Mouse (Mus musculus) mature B cell (primary cell): Measurements from ENCODE around the gene Polr2c.

ENCODE experiments used
- in situ Hi-C: fragments of 300-500 bp; cut with MboI; formaldehyde crosslinking; loops from 2 replicates; pipeline ENCODE4 v1.14.3; 2019

Polr2c gene

DNA sequence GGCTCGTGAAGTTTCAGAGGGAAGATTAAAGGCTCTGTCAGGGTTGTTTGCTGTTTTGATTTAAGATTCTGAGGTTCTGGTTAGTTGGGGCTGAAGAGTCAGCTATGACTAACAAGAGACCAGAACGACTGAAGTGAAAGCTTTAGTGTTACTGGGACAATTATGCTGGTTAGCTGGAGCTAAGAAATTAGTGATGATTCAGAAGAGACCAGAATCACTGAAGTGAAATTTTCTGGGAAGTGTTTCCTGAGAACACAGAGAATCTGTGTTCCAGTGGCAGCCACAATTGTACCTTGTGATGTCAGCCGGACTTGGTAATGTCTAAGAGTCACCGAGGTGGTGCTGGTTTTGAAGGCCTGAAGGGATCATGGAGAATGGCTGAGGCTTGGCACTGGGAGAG is 23.5 kb downstream of the Polr2c start:
- in situ Hi-C loops = no loop called here

DNA sequence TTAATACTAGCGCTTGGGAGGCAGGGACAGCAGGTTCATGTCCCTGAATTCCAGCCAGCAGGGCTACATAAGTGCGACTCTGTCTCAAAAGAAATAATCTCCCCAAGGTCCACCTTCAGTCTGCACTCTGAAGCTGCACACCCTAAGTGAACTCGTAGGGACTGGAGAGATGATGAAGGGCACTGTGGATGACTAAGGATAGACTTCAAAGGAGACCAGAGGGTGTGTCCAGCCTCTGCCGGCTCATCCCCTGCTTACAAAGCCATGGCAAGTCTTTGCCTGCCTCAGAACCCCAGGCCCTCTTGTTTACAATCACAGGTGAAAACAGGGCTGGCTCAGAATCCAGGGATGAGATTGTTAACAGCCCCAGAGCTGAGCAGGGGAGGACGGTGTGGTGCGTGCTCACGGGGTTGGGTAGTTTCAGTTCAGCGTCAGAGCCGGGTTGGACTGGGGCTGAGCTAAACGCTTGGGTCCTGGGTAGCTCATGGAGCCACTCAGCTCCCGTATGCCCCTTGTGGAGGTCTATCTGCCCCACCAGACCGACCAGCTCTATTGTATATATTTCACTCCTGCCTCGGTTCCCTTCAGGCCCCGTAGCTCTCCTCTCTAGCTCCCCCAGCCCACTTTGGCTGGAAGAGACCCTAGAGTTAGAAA is 31.3 kb downstream of the Polr2c start:
- in situ Hi-C loops = no loop called here

- in situ Hi-C loops = no loop called here
These were observed 35.7 kb downstream of the Polr2c start for GRCm38 (mm10) chr8:94892917-94893316.

DNA sequence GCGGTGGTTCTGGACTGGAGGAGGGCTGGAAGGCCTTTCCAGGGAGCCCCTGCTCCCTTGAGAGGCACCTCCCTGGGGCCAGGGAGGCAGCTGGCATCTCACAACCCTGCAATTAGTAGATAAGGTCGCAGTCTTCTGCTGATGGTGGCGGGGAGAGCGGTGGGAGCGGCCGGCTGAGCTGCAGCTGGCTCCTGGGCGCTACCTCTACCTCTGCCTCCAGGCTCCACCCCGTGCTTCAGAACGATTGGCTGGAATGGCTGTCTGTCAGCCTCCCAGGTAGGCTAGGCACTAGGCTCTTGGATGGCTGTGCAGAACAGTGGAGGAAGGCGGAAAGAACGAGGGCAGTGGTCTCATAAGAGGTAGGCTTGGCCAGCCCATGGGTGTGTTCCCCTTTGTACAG is 42.0 kb downstream of the Polr2c start:
- in situ Hi-C loops = no loop called here

GRCm38 (mm10) chr8:94900617-94901016 is 43.4 kb downstream of the Polr2c start:
- in situ Hi-C loops = loop anchor here (10.0 kb wide), 1 partner anchor 196 kb away; no protein-coding TSS in a partner anchor

DNA sequence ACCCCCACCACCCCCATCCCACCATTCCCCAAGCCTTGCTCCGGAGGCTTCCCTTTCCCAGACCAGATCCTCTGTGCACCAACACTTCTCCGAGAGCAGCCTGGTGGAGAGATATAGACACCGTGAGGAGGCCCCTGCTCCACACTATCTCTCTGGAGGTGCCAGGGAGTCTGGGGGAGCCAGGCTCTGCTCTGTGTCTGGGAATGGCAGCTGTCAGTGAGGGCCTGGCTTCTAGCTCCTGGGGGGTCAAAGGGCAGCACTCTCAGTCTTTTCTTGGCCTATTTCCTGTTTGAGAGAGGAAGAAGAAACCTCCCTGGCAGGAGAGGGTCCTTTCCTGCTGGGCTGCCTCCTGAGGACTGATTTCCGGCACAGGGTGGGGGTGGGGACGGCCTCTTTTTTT is 43.8 kb downstream of the Polr2c start:
- in situ Hi-C loops = loop anchor here (10.0 kb wide), 1 partner anchor 196 kb away; no protein-coding TSS in a partner anchor

DNA sequence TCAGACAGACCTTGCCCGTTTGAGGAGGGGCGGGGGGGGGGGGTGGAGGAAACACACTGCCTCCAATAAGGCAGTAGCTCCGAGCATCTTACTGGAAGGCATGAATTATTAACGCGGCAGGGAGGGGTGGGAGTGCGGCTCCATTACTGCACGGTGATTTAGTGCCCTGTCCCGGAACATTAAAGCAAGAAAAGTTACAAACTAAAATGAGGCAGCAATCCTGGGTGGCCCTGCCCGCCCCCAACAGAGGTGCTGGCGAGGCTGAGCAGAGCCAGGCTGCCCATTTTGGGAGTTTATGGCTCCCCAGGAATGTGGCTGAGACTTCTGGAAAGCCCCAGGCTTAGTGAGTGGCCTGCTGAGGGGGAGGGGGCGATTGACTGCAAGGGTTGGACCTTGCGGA is 46.5 kb downstream of the Polr2c start:
- in situ Hi-C loops = loop anchor here (10.0 kb wide), 1 partner anchor 199 kb away; no protein-coding TSS in a partner anchor

- in situ Hi-C loops = loop anchor here (10.0 kb wide), 1 partner anchor 200 kb away; no protein-coding TSS in a partner anchor
These were observed 47.4 kb downstream of the Polr2c start for GRCm38 (mm10) chr8:94904450-94905175.

DNA sequence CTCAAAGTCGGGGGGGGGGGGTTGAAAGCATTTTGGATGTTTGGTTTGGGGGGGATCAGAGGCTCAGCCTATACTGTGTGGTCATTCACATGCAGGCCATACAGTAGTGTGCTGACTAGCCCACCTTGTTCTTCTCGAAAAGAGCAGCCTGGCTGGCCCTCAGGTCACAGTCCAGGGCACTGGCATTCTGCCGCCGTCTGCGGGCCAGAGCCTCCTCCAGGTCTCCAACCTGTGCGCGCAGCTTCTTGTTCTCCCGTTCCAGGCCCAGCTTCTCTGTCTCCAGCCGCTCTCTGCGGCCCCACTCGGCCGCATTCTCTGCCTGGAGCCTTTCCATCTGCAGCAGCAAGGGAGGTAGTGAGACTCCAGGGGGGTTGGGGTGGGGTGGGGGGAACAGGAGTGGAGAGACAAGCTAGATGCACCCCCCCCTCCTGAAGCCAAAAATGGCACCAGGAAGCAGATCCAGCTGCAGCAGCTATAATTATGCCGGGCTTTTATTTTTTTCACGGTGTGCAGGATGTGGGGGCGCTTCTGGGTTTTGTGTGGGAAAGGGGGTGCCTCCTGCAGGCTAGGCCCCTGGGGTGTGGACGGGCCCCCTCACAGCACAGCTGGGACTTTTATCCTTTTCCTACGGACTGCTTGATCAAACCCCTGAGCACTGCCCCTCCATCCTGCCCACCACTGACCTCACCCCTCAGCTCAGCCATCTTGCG is 50.5 kb downstream of the Polr2c start:
- in situ Hi-C loops = loop anchor here (10.0 kb wide), 1 partner anchor 203 kb away; no protein-coding TSS in a partner anchor

- in situ Hi-C loops = loop anchor here (10.0 kb wide), 1 partner anchor 204 kb away; no protein-coding TSS in a partner anchor
These were observed 51.6 kb downstream of the Polr2c start for GRCm38 (mm10) chr8:94908847-94909246.

GRCm38 (mm10) chr8:94913061-94913660 is 55.9 kb downstream of the Polr2c start:
- in situ Hi-C loops = no loop called here

GRCm38 (mm10) chr8:94914256-94914655 is 57.0 kb downstream of the Polr2c start:
- in situ Hi-C loops = no loop called here

GRCm38 (mm10) chr8:94914701-94915101 is 57.5 kb downstream of the Polr2c start:
- in situ Hi-C loops = no loop called here

GRCm38 (mm10) chr8:94916311-94916959 is 59.2 kb downstream of the Polr2c start:
- in situ Hi-C loops = no loop called here

- in situ Hi-C loops = no loop called here
These were observed 59.7 kb downstream of the Polr2c start for GRCm38 (mm10) chr8:94916960-94917324.

- in situ Hi-C loops = no loop called here
These were observed 60.1 kb downstream of the Polr2c start for GRCm38 (mm10) chr8:94917352-94917751.

GRCm38 (mm10) chr8:94917851-94918495 is 60.7 kb downstream of the Polr2c start, which contains the start of gene Ccdc102a:
Ccdc102a (minus strand) TSS chr8:94918098.
- in situ Hi-C loops = no loop called here

GRCm38 (mm10) chr8:94919256-94919655 is 62.0 kb downstream of the Polr2c start:
- in situ Hi-C loops = no loop called here

- in situ Hi-C loops = no loop called here
These were observed 64.9 kb downstream of the Polr2c start for GRCm38 (mm10) chr8:94922176-94922575.

DNA sequence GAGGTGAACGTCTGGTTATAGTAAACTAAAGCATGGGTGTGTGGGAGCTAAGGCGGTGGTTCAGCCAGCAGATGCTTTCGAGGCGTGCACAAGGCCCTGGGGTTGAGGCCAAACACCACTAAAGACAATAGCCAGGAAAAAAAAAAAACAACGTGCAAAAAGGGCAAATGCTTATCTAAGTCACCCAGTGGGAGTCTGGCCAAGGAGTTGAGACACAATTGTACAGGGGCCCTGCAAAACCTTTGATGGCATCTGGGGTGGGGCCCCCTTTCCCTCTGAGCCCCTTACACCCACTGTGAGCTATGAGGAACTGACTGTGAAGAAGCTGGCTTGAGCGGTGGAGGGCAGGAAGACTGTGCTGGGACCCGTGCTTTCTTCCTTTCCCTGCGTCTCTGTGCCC is 65.4 kb downstream of the Polr2c start:
- in situ Hi-C loops = no loop called here
